Mouse (Mus musculus): ENCODE measurements around the gene Paqr4.

The Paqr4 gene

DNA sequence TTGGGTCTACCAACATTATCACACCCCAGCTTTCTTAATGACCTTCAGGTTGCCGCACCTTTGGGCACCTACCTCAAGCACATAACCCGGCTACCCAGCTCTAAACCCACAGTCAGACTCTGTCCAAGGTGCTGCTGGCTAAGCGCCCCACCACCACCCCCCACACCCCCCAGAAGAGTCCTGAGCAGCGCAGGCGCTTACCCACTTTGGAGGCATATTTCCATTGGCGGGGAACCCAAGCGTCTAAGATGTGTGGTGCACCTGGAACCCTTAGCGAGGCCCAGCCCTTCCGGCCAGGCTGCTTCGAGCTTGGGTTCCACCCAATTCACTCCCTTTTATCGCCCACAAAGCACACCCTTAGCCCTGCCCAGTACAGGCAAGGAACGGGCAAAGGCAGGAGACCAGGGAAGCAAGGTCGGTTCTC is at the start of gene Paqr4:
Gene Paqr4 (minus strand): TSS at position 270 of the 424 bp plus-strand sequence.
- in situ Hi-C loops (cut with MboI; ENCODE audit: low pct_unique_long_range_greater_than_20kb in 1 of 2, low sequenced_read_pairs in 2 of 2, unreplicated experiment in 1 of 2) = no loop called here

DNA sequence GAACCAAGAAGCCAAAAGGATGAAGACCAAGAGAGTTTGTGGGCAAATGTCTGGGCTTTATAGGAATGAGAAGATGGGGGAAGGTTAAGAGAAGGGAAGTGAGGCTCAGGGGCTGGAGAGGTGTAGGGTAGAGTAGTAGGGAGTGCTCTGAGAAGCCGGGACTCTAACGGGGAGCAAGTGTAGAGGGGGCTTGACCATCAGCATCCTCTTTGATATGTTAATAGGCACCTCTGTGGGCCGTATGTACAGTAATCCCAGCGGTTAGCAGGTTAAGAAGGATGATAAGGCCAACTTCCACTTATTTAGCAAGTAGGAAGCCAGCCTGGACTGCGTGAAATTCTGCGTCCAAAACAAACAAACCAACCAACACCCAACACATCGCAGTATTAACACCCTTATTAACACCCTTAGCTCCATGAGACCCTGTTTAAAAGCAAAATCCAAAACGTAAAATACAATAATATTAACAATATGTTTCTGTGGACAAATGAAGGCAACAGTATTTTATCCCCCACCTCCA is 49.1 kb upstream of the Paqr4 start:
- in situ Hi-C loops (cut with MboI; ENCODE audit: low pct_unique_long_range_greater_than_20kb in 1 of 2, low sequenced_read_pairs in 2 of 2, unreplicated experiment in 1 of 2) = no loop called here

- in situ Hi-C loops (cut with MboI; ENCODE audit: low pct_unique_long_range_greater_than_20kb in 1 of 2, low sequenced_read_pairs in 2 of 2, unreplicated experiment in 1 of 2) = no loop called here
Observed at GRCm38 (mm10) chr17:23788973-23789372, 48.3 kb upstream of the Paqr4 start.

DNA sequence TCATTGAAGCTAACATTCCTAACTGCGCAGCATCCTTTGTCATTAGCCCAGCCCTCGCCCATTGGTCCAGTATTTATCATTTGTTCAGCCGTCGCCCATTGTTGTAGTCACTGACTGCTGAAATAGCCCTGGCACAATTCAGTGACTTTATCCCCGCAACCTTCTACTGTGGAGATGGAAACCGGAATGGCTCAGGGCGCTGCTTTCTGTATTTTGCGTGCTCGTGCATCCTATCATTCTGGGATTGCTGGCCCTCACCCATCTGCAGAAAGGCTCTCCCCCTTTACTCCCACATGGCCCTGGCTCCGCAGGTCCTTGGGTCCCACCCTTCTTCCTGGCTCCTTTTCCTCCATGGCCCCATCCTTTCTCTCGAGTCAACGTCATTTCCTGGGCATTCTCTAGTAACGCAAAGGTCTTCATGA is 45.9 kb upstream of the Paqr4 start:
- in situ Hi-C loops (cut with MboI; ENCODE audit: low pct_unique_long_range_greater_than_20kb in 1 of 2, low sequenced_read_pairs in 2 of 2, unreplicated experiment in 1 of 2) = no loop called here

DNA sequence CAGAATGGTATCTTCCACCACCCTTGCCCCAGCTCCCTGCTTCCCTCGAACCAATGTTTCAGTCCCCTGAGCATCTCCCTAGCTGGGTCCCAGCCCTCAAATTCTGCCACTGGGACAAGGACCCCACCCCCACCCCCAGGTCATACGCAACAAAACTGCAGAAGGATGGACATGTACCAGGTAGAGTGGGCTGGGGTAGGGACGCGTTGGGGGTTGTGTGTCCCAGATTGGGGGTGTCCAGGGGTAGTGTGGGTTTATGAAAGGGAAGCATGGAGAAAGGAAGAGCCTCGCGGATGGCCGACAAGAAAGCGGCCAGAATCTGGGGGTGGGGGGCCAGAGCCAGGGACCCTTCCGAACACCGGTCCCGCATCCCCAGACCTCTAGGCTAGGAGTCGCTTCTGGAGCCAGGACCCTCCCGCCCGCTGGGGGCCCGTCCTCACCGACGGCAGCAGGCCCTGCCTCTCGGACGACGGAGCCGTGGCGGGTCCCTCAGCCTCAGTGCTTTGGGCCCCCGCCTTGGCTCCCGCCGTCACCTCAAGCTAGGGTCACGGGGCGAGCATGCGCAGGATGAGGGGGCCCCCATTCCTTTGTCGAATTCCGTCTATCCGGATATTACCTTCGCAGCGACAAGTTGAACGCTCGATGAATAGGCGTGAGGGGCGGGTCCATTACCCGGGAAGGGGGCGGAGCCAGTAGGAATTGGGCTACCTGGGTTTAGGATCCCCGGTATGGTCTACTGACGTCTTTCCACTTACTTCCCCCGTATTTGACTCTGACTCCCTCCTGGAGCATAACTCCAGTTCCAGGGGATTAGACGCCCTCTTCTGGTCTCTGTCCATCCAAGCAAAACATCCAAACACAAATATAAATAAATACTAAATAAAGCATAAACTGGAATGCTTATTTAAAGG is 45.1 kb upstream of the Paqr4 start, which contains the start of gene Flywch2:
Gene Flywch2 (minus strand): TSS at position 521 of the 911 bp plus-strand sequence.
- in situ Hi-C loops (cut with MboI; ENCODE audit: low pct_unique_long_range_greater_than_20kb in 1 of 2, low sequenced_read_pairs in 2 of 2, unreplicated experiment in 1 of 2) = no loop called here

DNA sequence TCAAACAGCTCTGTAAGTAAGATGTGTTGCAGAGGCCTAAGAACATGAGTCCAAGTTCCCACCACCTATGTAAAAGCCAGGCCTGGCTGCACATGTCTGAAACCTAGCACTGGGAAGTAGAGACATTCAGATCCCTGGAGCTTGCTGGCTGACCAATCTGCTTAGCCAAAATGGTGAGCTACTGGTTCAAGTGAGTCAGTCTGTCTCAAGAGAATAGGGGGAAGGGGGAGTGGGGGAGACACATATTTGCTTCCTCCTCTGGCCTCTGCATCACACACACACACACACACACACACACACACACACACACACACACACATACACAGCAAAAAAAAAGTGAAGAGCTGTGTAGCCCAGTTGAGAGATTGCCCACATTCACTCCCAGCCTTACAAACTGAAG is 42.7 kb upstream of the Paqr4 start:
- in situ Hi-C loops (cut with MboI; ENCODE audit: low pct_unique_long_range_greater_than_20kb in 1 of 2, low sequenced_read_pairs in 2 of 2, unreplicated experiment in 1 of 2) = loop anchor here in 1 of 2 experiments (5.0 kb wide), 1 partner anchor 54 kb away; the partner anchor contains the start of gene Prss33

GRCm38 (mm10) chr17:23778447-23778846 is 37.8 kb upstream of the Paqr4 start:
- in situ Hi-C loops (cut with MboI; ENCODE audit: low pct_unique_long_range_greater_than_20kb in 1 of 2, low sequenced_read_pairs in 2 of 2, unreplicated experiment in 1 of 2) = loop anchor here in 1 of 2 experiments (10.0 kb wide), 1 partner anchor 186 kb away; no protein-coding TSS in a partner anchor

GRCm38 (mm10) chr17:23777141-23777540 is 36.5 kb upstream of the Paqr4 start:
- in situ Hi-C loops (cut with MboI; ENCODE audit: low pct_unique_long_range_greater_than_20kb in 1 of 2, low sequenced_read_pairs in 2 of 2, unreplicated experiment in 1 of 2) = loop anchor here in 1 of 2 experiments (10.0 kb wide), 1 partner anchor 188 kb away; no protein-coding TSS in a partner anchor

- in situ Hi-C loops (cut with MboI; ENCODE audit: low pct_unique_long_range_greater_than_20kb in 1 of 2, low sequenced_read_pairs in 2 of 2, unreplicated experiment in 1 of 2) = loop anchor here in 1 of 2 experiments (10.0 kb wide), 1 partner anchor 189 kb away; no protein-coding TSS in a partner anchor
Observed at GRCm38 (mm10) chr17:23776216-23776615, 35.5 kb upstream of the Paqr4 start.

GRCm38 (mm10) chr17:23774090-23774489 is 33.4 kb upstream of the Paqr4 start:
- in situ Hi-C loops (cut with MboI; ENCODE audit: low pct_unique_long_range_greater_than_20kb in 1 of 2, low sequenced_read_pairs in 2 of 2, unreplicated experiment in 1 of 2) = loop anchor here (10.0 to 25.0 kb wide), 2 partner anchors 188 to 191 kb away; partner anchors contain the start of gene Sbpl (in 1 of the 2)

DNA sequence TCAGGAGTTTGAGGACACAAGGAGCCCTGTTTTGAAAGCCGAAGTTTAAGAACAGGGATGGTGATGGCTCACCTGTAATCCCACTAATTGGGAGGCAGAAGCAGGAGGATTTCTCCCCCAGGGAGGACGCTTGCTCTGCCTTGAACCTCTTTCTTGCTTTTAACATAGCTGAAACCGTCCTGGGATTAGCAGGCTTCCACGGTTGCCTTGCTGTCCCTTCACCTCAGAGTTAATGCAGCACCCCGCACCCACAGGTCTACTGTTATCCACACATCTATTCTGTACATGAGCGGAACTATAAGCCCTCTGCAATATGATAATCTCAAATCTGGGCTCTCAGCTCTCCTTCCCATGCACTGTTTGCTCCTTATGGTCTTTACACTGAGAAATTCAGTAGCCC is 33.0 kb upstream of the Paqr4 start:
- in situ Hi-C loops (cut with MboI; ENCODE audit: low pct_unique_long_range_greater_than_20kb in 1 of 2, low sequenced_read_pairs in 2 of 2, unreplicated experiment in 1 of 2) = loop anchor here (10.0 to 25.0 kb wide), 2 partner anchors 189 to 191 kb away; partner anchors contain the start of gene Sbpl (in 1 of the 2)

DNA sequence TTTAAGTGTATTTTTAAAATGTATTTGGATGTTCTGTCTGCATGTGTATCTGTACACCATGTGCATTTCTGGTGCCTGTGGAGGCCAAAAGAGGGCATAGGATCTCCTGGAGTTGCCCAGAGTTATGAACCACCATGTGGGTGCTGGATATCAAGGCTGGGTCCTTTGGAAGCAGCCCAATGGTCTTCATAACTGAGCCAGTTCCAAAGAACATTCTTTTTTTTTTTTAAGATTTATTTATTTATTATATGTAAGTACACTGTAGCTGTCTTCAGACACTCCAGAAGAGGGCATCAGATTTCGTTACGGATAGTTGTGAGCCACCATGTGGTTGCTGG is 31.5 kb upstream of the Paqr4 start:
- in situ Hi-C loops (cut with MboI; ENCODE audit: low pct_unique_long_range_greater_than_20kb in 1 of 2, low sequenced_read_pairs in 2 of 2, unreplicated experiment in 1 of 2) = loop anchor here (10.0 to 25.0 kb wide), 2 partner anchors 190 to 193 kb away; partner anchors contain the start of gene Sbpl (in 1 of the 2)

DNA sequence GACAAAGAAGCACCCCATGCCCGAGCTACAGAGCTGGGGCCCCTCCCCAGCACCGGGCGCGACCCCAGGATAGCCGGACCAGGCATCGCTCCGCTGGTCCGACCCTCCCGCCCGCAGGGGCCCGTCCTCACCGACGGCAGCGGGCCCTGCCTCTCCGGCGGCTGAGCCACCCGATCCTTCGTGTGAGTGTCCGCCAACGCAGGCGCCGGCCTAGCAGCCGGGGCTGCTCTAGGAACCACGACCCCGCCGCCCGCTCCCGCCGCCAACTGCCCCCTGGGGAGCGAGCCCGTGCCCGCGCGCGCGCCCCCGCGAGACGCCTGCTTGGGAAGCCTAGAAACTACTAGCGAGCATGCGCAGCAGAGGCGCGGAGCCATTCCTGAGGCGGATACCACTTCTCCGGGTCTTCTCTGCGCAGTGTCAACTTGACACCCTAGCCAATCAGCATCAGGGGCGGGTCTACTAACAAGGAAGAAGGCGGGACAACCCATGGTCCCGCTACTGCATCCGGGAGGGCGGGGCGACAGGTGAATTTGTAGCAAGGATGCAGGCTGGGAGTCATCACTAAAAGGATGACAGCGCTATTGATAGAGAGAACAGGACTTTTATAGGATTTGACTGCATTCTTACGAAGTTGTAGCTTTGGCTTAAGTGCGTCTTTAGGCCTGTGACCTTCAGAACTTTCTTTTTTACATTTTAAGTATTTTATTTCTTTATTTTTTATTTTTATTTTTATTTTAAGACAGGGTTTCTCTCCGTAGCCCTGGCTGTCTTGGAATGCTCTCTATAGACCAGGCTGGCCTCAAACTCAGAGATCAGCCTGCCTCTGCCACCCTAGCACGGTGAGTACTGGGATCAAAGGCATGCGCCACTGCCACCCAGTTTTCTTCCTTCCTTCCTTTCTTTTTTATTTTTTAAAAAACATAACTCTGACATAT is 30.9 kb upstream of the Paqr4 start, which contains the start of gene Flywch1:
Gene Flywch1 (minus strand): TSS at position 319 of the 935 bp plus-strand sequence.
- in situ Hi-C loops (cut with MboI; ENCODE audit: low pct_unique_long_range_greater_than_20kb in 1 of 2, low sequenced_read_pairs in 2 of 2, unreplicated experiment in 1 of 2) = loop anchor here (10.0 to 25.0 kb wide), 2 partner anchors 191 to 193 kb away; partner anchors contain the start of gene Sbpl (in 1 of the 2)

DNA sequence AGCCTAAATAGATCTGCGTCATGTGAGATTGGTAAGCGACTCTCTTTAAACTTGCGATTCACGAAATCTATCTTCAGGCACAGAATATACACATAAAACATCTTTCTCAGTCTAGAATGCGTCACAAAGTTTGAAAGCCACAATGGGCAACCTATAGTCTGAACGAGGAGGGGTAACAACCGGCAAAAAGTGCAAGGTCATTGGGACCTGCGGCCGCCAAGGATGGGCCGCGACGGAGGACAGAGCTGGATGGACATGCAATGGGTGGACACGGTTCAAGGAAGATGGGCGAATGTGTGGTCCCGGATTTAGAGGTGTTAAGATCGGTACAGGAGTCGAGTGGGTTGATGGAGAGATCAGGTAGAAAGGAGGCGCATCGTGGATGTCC is 30.2 kb upstream of the Paqr4 start:
- in situ Hi-C loops (cut with MboI; ENCODE audit: low pct_unique_long_range_greater_than_20kb in 1 of 2, low sequenced_read_pairs in 2 of 2, unreplicated experiment in 1 of 2) = loop anchor here (10.0 to 25.0 kb wide), 2 partner anchors 191 to 194 kb away; partner anchors contain the start of gene Sbpl (in 1 of the 2)

- in situ Hi-C loops (cut with MboI; ENCODE audit: low pct_unique_long_range_greater_than_20kb in 1 of 2, low sequenced_read_pairs in 2 of 2, unreplicated experiment in 1 of 2) = loop anchor here (10.0 to 25.0 kb wide), 2 partner anchors 192 to 194 kb away; partner anchors contain the start of gene Sbpl (in 1 of the 2)
Observed at GRCm38 (mm10) chr17:23770493-23770892, 29.8 kb upstream of the Paqr4 start.

GRCm38 (mm10) chr17:23762976-23763375 is 22.3 kb upstream of the Paqr4 start:
- in situ Hi-C loops (cut with MboI; ENCODE audit: low pct_unique_long_range_greater_than_20kb in 1 of 2, low sequenced_read_pairs in 2 of 2, unreplicated experiment in 1 of 2) = loop anchor here in 1 of 2 experiments (25.0 kb wide), 1 partner anchor 199 kb away; the partner anchor contains the start of gene Sbpl

DNA sequence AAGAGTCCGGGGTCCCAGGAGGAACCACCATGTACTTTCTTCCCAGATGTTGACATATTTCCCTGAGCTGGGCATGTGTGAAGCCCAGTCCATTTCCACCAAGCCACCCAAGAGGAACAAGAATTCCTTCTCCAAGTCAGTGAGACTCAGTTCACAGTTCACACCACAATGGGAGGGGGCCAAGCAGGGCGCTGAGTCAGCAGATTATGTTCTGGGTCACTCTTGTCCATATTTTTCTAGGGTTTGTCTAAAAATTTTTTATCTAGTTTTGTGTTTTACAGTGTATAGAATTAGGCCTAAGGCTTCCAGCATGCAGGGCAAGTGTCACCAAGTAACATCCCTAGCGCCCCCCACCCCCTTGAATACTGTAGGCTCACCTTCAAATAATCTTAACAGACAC is 20.5 kb upstream of the Paqr4 start:
- in situ Hi-C loops (cut with MboI; ENCODE audit: low pct_unique_long_range_greater_than_20kb in 1 of 2, low sequenced_read_pairs in 2 of 2, unreplicated experiment in 1 of 2) = loop anchor here in 1 of 2 experiments (25.0 kb wide), 1 partner anchor 201 kb away; the partner anchor contains the start of gene Sbpl

DNA sequence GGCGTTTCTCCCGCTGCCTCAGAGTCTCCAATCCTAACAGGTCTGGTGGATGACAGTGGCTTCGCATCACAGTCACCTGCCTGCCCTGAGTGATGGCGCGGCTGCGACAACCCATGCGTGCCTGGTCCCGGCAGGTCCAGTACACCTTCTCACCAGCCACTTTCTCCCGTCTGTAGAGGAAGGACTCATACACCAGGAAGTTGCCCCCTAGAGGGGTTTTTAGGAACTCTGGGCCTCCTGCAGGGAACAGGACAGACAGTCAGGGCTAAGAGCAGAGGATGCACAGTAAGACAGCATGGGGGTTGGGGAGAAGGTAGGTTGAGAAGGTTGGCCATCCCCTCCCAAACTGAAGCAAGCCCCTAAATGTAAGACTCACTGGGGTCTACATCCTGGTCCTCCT is 19.6 kb upstream of the Paqr4 start:
- in situ Hi-C loops (cut with MboI; ENCODE audit: low pct_unique_long_range_greater_than_20kb in 1 of 2, low sequenced_read_pairs in 2 of 2, unreplicated experiment in 1 of 2) = loop anchor here in 1 of 2 experiments (25.0 kb wide), 1 partner anchor 202 kb away; the partner anchor contains the start of gene Sbpl

All from mouse embryonic stem cell (cell line).